Mouse (Mus musculus): ENCODE measurements at regions not wholly inside any gene's neighbourhood (a gene's known extent, or its start where the extent isn't known, plus 50 kb on each side); places are given as distances from the start of the nearest gene placed in this dataset.
"Not testable (repeated sequence)": the region's sequence is repeated elsewhere in the genome, so short reads cannot be mapped to it uniquely, and the experiment has no call there.

GRCm38 (mm10) chr19:27099921-27100320 lies 116.4 kb upstream of the Vldlr start:
- Histone ChIP-seq H3K27me3 (ENCODE audit: control insufficient read depth, insufficient read depth, low read length) (no peaks in the 10 kb centered on the region), H3K4me1 (ENCODE audit: control insufficient read depth, insufficient read depth, low read length) (peaks cover 11% of the 10 kb centered on the region), H3K36me3 (ENCODE audit: control insufficient read depth, insufficient read depth) (no peaks in the 10 kb centered on the region), H3K27ac (ENCODE audit: low read length) (peak overlapping the region; percentile 90), H3K4me2 (ENCODE audit: low read depth, low read length) (no peak overlapping the region), H3K4me3 (ENCODE audit: low read length) (no peak overlapping the region), H3K9me3 (replicated peaks; ENCODE audit: control insufficient read depth, low read length) (no peaks in the 10 kb centered on the region), H3K9ac (ENCODE audit: low read length) (no peak overlapping the region)
- 25% methylated on average over 1 of the region's 1 CpGs for WGBS
- ATAC-seq (replicated peaks; ENCODE audit: extremely low read depth, insufficient read depth, low FRiP score), result peak; percentile 96

- Histone ChIP-seq H3K27me3 (ENCODE audit: control insufficient read depth, insufficient read depth, low read length) (no peaks in the 10 kb centered on the region), H3K4me2 (ENCODE audit: low read depth, low read length) (no peak overlapping the region), H3K4me1 (ENCODE audit: control insufficient read depth, insufficient read depth, low read length) (no peaks in the 10 kb centered on the region), H3K9me3 (replicated peaks; ENCODE audit: control insufficient read depth, low read length) (no peaks in the 10 kb centered on the region), H3K27ac (ENCODE audit: low read length) (no peak overlapping the region), H3K9ac (ENCODE audit: low read length) (no peak overlapping the region), H3K36me3 (ENCODE audit: control insufficient read depth, insufficient read depth) (no peaks in the 10 kb centered on the region), H3K4me3 (ENCODE audit: low read length) (no peak overlapping the region)
- 68% methylated on average over 2 of the region's 2 CpGs for WGBS
- ATAC-seq (replicated peaks; ENCODE audit: extremely low read depth, insufficient read depth, low FRiP score), result no peak
These were observed 105.8 kb upstream of the Vldlr start for GRCm38 (mm10) chr19:27110437-27110836.

DNA sequence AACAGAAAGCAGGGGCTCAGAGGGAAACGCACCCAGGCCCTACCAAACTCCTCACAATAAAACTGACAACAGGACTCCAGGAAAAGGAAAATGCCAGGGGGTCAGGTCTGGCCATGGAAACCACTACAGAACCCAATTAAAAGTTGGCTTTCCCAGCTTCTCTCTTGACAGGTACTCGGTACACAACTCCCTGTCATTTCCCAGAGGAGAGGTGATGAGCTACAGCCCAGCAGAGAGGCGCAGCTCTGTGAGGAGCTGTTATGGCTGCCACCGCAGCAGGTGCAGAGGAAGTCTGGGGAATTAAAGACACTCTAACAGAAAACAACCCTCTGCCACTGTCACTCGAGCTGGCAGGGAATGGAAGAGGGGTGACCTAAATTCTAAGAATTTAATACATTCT lies 95.4 kb upstream of the Vldlr start:
- Histone ChIP-seq H3K4me3 (ENCODE audit: low read length) (no peak overlapping the region), H3K27ac (ENCODE audit: low read length) (no peak overlapping the region), H3K9ac (ENCODE audit: low read length) (no peak overlapping the region), H3K36me3 (ENCODE audit: control insufficient read depth, insufficient read depth) (no peaks in the 10 kb centered on the region), H3K9me3 (replicated peaks; ENCODE audit: control insufficient read depth, low read length) (no peaks in the 10 kb centered on the region), H3K27me3 (ENCODE audit: control insufficient read depth, insufficient read depth, low read length) (no peaks in the 10 kb centered on the region), H3K4me2 (ENCODE audit: low read depth, low read length) (no peak overlapping the region), H3K4me1 (ENCODE audit: control insufficient read depth, insufficient read depth, low read length) (no peaks in the 10 kb centered on the region)
- 58% methylated on average over 5 of the region's 5 CpGs for WGBS
- ATAC-seq (replicated peaks; ENCODE audit: extremely low read depth, insufficient read depth, low FRiP score), result no peak

- H3K4me3 ChIP-seq (ENCODE audit: low read length), result no peak overlapping the region
- no peaks in the 10 kb centered on the region for H3K4me1 ChIP-seq (ENCODE audit: control insufficient read depth, insufficient read depth, low read length)
- no peaks in the 10 kb centered on the region for H3K36me3 ChIP-seq (ENCODE audit: control insufficient read depth, insufficient read depth)
- ATAC-seq (replicated peaks; ENCODE audit: extremely low read depth, insufficient read depth, low FRiP score), result no peak
- no peak overlapping the region for H3K27ac ChIP-seq (ENCODE audit: low read length)
- no peak overlapping the region for H3K4me2 ChIP-seq (ENCODE audit: low read depth, low read length)
- H3K27me3 ChIP-seq (ENCODE audit: control insufficient read depth, insufficient read depth, low read length), result no peaks in the 10 kb centered on the region
- 81% methylated on average over 5 of the region's 5 CpGs for WGBS
- H3K9ac ChIP-seq (ENCODE audit: low read length), result no peak overlapping the region
- H3K9me3 ChIP-seq (replicated peaks; ENCODE audit: control insufficient read depth, low read length), result no peaks in the 10 kb centered on the region
These were observed 93.9 kb upstream of the Vldlr start for GRCm38 (mm10) chr19:27122348-27122747.

- ATAC-seq (replicated peaks; ENCODE audit: extremely low read depth, insufficient read depth, low FRiP score), result no peak
- Histone ChIP-seq H3K4me3 (ENCODE audit: low read length) (no peak overlapping the region), H3K9me3 (replicated peaks; ENCODE audit: control insufficient read depth, low read length) (no peaks in the 10 kb centered on the region), H3K4me2 (ENCODE audit: low read depth, low read length) (no peak overlapping the region), H3K27me3 (ENCODE audit: control insufficient read depth, insufficient read depth, low read length) (no peaks in the 10 kb centered on the region), H3K4me1 (ENCODE audit: control insufficient read depth, insufficient read depth, low read length) (no peaks in the 10 kb centered on the region), H3K9ac (ENCODE audit: low read length) (no peak overlapping the region), H3K36me3 (ENCODE audit: control insufficient read depth, insufficient read depth) (no peaks in the 10 kb centered on the region), H3K27ac (ENCODE audit: low read length) (no peak overlapping the region)
- 74% methylated on average over 8 of the region's 8 CpGs for WGBS
These were observed 93.0 kb upstream of the Vldlr start for GRCm38 (mm10) chr19:27123334-27123733.

GRCm38 (mm10) chr19:27123806-27124469 lies 92.3 kb upstream of the Vldlr start:
- ATAC-seq (replicated peaks; ENCODE audit: extremely low read depth, insufficient read depth, low FRiP score), result no peak
- H3K4me2 ChIP-seq (ENCODE audit: low read depth, low read length), result no peak overlapping the region

DNA sequence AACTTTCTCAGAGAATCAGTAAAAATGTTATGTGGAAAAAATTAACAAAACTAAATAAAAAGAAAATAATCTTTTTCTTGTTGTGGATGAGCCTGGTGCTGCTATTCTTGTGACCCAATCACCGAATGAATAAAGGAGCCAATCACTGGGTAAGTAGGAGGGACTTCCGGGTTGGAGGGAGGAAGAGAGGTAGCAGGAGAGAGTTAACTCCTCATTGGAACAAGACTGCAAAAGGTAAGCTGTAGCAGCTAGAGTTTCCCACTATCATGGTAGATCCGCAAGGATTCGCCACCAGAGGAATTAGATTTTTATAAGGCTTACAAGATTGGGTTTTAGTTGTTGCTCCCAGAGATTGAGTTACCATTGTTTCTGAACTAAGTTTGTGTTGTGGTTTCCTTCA lies 87.8 kb upstream of the Vldlr start:
- not testable (repeated sequence) for H3K4me3 ChIP-seq (ENCODE audit: low read length); ATAC-seq (replicated peaks; ENCODE audit: extremely low read depth, insufficient read depth, low FRiP score)

More at GRCm38 (mm10) chr19:27123806-27124469, 92.3 kb upstream of the Vldlr start:
- Histone ChIP-seq H3K4me3 (ENCODE audit: low read length) (no peak overlapping the region), H3K36me3 (ENCODE audit: control insufficient read depth, insufficient read depth) (no peaks in the 10 kb centered on the region), H3K9me3 (replicated peaks; ENCODE audit: control insufficient read depth, low read length) (no peaks in the 10 kb centered on the region), H3K9ac (ENCODE audit: low read length) (no peak overlapping the region), H3K4me1 (ENCODE audit: control insufficient read depth, insufficient read depth, low read length) (no peaks in the 10 kb centered on the region), H3K27ac (ENCODE audit: low read length) (no peak overlapping the region), H3K27me3 (ENCODE audit: control insufficient read depth, insufficient read depth, low read length) (no peaks in the 10 kb centered on the region)
- 51% methylated on average over 11 of the region's 11 CpGs for WGBS

DNA sequence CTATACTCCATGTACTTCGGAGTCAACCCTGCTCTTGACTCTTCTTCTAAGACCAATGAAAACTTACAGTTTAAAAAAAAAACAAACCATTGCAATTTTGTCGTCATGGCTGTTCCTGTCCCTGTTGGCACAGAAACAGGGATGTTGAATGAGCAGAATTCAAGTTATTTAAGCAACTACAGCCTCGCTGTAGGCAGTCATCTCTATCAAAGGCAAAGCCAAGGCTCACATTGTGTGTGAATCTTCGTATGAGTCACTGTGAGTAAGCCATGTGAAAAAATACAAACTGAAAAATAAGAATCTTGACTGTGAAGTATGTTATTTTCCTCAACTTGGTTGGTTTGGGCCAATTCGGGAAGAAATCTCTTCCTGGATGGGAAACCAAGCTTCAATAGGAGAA lies 81.9 kb upstream of the Vldlr start:
- no peaks in the 10 kb centered on the region for H3K4me1 ChIP-seq (ENCODE audit: control insufficient read depth, insufficient read depth, low read length)
- no peak for ATAC-seq (replicated peaks; ENCODE audit: extremely low read depth, insufficient read depth, low FRiP score)
- H3K27me3 ChIP-seq (ENCODE audit: control insufficient read depth, insufficient read depth, low read length), result no peaks in the 10 kb centered on the region
- WGBS, result 76% methylated on average over 5 of the region's 5 CpGs
- H3K27ac ChIP-seq (ENCODE audit: low read length), result no peak overlapping the region
- no peak overlapping the region for H3K4me2 ChIP-seq (ENCODE audit: low read depth, low read length)
- no peak overlapping the region for H3K9ac ChIP-seq (ENCODE audit: low read length)
- no peaks in the 10 kb centered on the region for H3K36me3 ChIP-seq (ENCODE audit: control insufficient read depth, insufficient read depth)
- H3K9me3 ChIP-seq (replicated peaks; ENCODE audit: control insufficient read depth, low read length), result no peaks in the 10 kb centered on the region
- no peak overlapping the region for H3K4me3 ChIP-seq (ENCODE audit: low read length)

More for the DNA sequence above, 87.8 kb upstream of the Vldlr start:
- not testable (repeated sequence) for H3K4me2 ChIP-seq (ENCODE audit: low read depth, low read length); H3K9me3 ChIP-seq (replicated peaks; ENCODE audit: control insufficient read depth, low read length); H3K9ac ChIP-seq (ENCODE audit: low read length); H3K4me1 ChIP-seq (ENCODE audit: control insufficient read depth, insufficient read depth, low read length); H3K27ac ChIP-seq (ENCODE audit: low read length); H3K36me3 ChIP-seq (ENCODE audit: control insufficient read depth, insufficient read depth); H3K27me3 ChIP-seq (ENCODE audit: control insufficient read depth, insufficient read depth, low read length)
- WGBS, result 90% methylated on average over 4 of the region's 4 CpGs

DNA sequence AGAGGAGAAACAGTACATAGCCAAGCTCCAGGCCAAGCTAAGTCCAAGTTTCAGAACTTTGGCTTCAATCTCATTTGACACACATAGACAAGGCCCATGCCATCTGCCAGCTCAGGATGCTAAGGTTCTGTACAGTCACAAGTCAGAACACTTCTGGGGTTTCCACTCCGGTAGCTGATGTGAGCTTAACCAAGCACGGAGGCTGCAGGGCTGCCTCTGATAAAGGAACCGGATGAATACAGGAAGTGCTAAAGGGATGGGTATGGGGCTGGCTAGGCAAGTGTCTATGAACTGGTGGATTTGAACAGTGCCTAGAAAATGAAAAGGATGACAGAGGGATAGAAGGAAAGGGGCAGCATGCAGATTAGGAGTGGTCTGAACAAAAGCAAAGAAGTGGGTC lies 75.4 kb upstream of the Vldlr start:
- Histone ChIP-seq H3K4me2 (ENCODE audit: low read depth, low read length) (no peak overlapping the region), H3K4me3 (ENCODE audit: low read length) (no peak overlapping the region), H3K9ac (ENCODE audit: low read length) (no peak overlapping the region), H3K4me1 (ENCODE audit: control insufficient read depth, insufficient read depth, low read length) (no peaks in the 10 kb centered on the region), H3K9me3 (replicated peaks; ENCODE audit: control insufficient read depth, low read length) (no peaks in the 10 kb centered on the region; the same call in 1 of the 2 replicates), H3K36me3 (ENCODE audit: control insufficient read depth, insufficient read depth) (no peaks in the 10 kb centered on the region), H3K27me3 (ENCODE audit: control insufficient read depth, insufficient read depth, low read length) (no peaks in the 10 kb centered on the region), H3K27ac (ENCODE audit: low read length) (no peak overlapping the region)
- no peak for ATAC-seq (replicated peaks; ENCODE audit: extremely low read depth, insufficient read depth, low FRiP score)
- WGBS, result 39% methylated on average over 3 of the region's 3 CpGs
